Mouse (Mus musculus): ENCODE measurements around the gene Asb6. TPM values are rescaled to one million over a fixed set of nuclear protein-coding genes. Genes with fewer than 3 reads are reported as not detected.

Gene Asb6
- polyA plus RNA-seq, 1 experiment from 2014 or later = 20.1 TPM

DNA sequence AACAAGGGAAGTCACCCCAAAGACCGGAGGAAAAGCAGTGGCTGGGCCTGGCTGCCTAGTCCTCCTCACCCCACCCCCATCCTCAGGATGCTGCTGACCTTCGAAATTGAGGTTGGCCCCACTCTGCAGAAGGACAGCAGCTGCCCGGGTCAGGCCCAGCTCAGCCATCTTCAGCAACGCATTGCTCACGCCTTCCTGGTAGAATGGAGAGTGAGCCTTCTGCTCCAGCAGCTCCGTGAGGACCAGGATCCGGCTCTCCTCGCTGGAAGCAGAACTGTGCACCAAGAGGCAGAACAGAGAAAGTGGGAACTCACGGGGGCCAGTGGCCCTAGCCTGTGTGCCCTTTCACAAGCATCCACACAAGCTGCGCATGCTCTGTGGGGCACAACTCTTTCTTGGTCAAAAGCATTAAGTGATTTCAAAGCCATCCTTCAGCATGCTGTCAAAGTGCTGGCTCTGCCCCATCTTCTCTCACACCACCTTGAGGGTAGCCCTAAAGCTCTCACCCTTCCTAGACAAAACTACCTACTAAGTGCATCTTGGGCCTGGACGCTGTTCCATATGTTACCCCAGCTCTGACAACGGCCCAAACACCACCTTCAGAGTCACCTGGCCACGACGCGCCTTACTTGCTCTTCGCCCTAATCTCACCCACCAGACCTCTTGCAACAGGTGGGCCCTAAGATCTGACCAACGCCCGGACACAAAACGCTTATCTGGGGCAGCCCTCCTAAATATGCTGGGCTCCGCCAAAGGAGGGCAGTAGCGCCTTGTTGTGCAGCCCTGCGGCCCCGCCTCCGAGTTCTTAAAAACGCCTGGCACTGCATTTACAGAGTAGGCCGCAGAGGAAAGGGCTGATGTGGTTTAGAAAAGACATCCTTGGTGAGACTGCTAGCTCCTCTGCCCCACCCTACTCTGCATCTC is 3.0 kb downstream of the Asb6 start:
- Histone ChIP-seq H3K27ac (ENCODE audit: low read length) (peak overlapping the region; percentile 48), H3K9ac (ENCODE audit: low read length) (peak overlapping the region; percentile 88), H3K4me2 (ENCODE audit: low read depth, low read length) (peak overlapping the region; percentile 86), H3K9me3 (replicated peaks; ENCODE audit: control insufficient read depth, low read length) (no peaks in the 10 kb centered on the region), H3K4me3 (ENCODE audit: low read length) (peak overlapping the region; percentile 88), H3K36me3 (ENCODE audit: control insufficient read depth, insufficient read depth) (peaks cover 36% of the 10 kb centered on the region), H3K27me3 (ENCODE audit: control insufficient read depth, insufficient read depth, low read length) (no peaks in the 10 kb centered on the region), H3K4me1 (ENCODE audit: control insufficient read depth, insufficient read depth, low read length) (peaks cover 17% of the 10 kb centered on the region)
- 30% methylated on average over 26 of the region's 26 CpGs for WGBS
- no peak for ATAC-seq (replicated peaks; ENCODE audit: extremely low read depth, insufficient read depth, low FRiP score)

DNA sequence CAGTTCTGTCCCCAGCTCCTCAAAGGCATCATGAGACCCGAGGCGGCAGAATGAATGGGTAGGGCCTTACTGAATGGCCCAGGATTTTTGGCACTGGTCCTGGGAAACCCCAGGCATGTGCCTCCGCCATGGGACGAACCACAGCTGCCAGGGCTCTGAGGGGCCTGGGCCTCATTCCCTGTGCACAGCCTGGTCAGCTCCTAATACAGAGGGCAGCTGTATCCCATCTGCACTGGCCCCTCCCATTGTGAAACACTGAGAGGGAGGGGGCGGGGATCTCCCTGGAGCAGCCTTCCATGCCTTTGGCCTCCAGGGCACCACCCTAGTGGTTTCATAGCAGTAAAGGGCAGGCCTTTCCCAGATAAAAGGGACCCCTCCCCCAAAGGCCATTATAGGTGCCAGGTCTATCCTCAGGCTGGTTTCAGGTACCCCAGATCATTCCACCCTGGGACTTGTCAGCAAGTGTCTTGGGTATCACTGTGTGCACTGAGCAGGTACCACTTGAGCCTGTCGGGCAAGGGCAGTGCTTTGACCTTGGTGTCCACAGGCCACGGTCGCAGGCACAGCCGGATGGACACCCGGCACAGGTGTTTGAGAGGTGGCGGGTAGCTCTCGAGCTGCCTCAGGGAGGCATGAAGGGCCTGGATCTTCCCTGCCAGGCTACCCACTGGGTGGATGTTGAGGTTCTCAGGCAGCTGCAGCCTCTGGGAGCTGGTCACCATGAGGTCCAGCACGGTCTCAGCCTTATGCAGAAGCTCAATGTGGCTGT is 6.6 kb downstream of the Asb6 start:
- ATAC-seq (replicated peaks; ENCODE audit: extremely low read depth, insufficient read depth, low FRiP score) = 0 out of 2 replicates have a peak, but pooled peaks have one; percentile 26
- Histone ChIP-seq H3K27me3 (ENCODE audit: control insufficient read depth, insufficient read depth, low read length) (no peaks in the 10 kb centered on the region), H3K4me3 (ENCODE audit: low read length) (no peak overlapping the region), H3K4me2 (ENCODE audit: low read depth, low read length) (no peak overlapping the region), H3K27ac (ENCODE audit: low read length) (peak overlapping the region; percentile 10; the same call in 1 of the 2 replicates), H3K36me3 (ENCODE audit: control insufficient read depth, insufficient read depth) (peaks cover 47% of the 10 kb centered on the region), H3K9ac (ENCODE audit: low read length) (0 out of 2 replicates have a peak overlapping the region, but pooled peaks have one; percentile 20), H3K9me3 (replicated peaks; ENCODE audit: control insufficient read depth, low read length) (peaks cover 6% of the 10 kb centered on the region), H3K4me1 (ENCODE audit: control insufficient read depth, insufficient read depth, low read length) (peaks cover 17% of the 10 kb centered on the region)
- WGBS = 52% methylated on average over 13 of the region's 13 CpGs

DNA sequence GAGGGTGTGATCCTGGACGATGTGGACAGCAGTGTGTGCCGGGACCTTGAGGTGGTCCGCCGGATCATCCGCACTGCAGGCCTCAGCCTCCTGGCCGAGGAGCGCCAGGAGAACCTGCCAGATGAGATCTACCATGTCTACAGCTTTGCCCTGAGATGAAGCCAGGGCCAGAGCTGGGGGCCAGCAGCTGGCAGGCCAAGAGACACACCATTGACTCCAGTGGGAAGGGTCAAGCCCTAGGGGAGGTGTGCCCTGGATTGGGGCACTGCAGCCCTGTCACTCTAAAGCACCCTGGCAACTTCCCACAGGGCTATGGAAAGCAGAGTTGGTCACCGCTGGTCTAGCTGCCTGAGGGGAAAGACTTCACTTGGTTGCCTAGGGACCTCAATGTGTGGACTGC is 7.7 kb downstream of the Asb6 start:
- peaks cover 17% of the 10 kb centered on the region for H3K4me1 ChIP-seq (ENCODE audit: control insufficient read depth, insufficient read depth, low read length)
- no peak overlapping the region for H3K4me3 ChIP-seq (ENCODE audit: low read length)
- WGBS = 88% methylated on average over 8 of the region's 8 CpGs
- peaks cover 47% of the 10 kb centered on the region for H3K36me3 ChIP-seq (ENCODE audit: control insufficient read depth, insufficient read depth)
- H3K4me2 ChIP-seq (ENCODE audit: low read depth, low read length) = no peak overlapping the region
- H3K9ac ChIP-seq (ENCODE audit: low read length) = no peak overlapping the region
- H3K27ac ChIP-seq (ENCODE audit: low read length) = no peak overlapping the region
- ATAC-seq (replicated peaks; ENCODE audit: extremely low read depth, insufficient read depth, low FRiP score) = no peak
- H3K9me3 ChIP-seq (replicated peaks; ENCODE audit: control insufficient read depth, low read length) = peaks cover 6% of the 10 kb centered on the region
- H3K27me3 ChIP-seq (ENCODE audit: control insufficient read depth, insufficient read depth, low read length) = no peaks in the 10 kb centered on the region

DNA sequence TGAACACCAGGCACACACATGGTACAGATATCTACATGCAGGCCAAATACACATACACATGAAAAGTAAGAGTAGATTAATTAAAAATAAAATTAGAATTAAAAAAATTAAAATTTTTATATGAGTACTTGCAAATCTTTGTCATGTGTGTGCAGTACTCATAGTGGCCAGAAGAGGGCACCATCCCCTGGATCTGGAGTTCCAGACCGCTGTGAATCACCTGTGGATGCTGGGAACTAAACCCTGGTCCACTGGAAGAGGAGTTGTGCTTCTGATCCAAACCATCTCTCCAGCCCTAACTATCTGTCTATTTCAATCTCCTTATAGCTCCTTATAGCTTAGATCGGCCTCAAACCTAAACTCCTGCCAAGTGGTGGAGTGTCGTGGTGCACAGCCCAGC is 9.1 kb downstream of the Asb6 start:
- H3K27ac ChIP-seq (ENCODE audit: low read length) = no peak overlapping the region
- H3K4me2 ChIP-seq (ENCODE audit: low read depth, low read length) = no peak overlapping the region
- H3K9ac ChIP-seq (ENCODE audit: low read length) = no peak overlapping the region
- ATAC-seq (replicated peaks; ENCODE audit: extremely low read depth, insufficient read depth, low FRiP score) = no peak
- 92% methylated on average over 3 of the region's 3 CpGs for WGBS
- no peaks in the 10 kb centered on the region for H3K27me3 ChIP-seq (ENCODE audit: control insufficient read depth, insufficient read depth, low read length)
- H3K4me1 ChIP-seq (ENCODE audit: control insufficient read depth, insufficient read depth, low read length) = peaks cover 8% of the 10 kb centered on the region; the same call in 1 of the 2 replicates
- no peak overlapping the region for H3K4me3 ChIP-seq (ENCODE audit: low read length)
- peaks cover 6% of the 10 kb centered on the region for H3K9me3 ChIP-seq (replicated peaks; ENCODE audit: control insufficient read depth, low read length)
- H3K36me3 ChIP-seq (ENCODE audit: control insufficient read depth, insufficient read depth) = peaks cover 54% of the 10 kb centered on the region

DNA sequence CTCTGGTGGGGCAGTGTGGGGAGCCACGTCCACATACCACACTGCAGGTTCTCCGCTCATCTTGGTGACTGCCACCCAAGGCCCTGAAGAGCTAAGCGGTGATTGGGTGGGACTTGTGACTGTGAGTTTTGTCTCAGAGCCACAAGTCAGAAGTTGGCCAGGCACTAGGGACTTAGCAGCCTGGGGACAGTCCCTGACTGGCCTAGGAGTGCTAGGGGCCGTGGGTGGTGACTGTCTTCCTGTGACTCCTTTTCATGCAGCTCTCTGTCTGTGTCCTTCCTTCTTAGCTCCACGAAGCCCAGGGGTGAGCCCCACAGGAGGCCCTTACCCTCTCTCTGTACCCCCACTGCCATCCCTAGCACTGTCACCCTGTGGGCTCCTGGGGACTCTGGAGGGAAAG is 10.3 kb downstream of the Asb6 start:
- peaks cover 8% of the 10 kb centered on the region; the same call in 1 of the 2 replicates for H3K4me1 ChIP-seq (ENCODE audit: control insufficient read depth, insufficient read depth, low read length)
- no peak for ATAC-seq (replicated peaks; ENCODE audit: extremely low read depth, insufficient read depth, low FRiP score)
- H3K27me3 ChIP-seq (ENCODE audit: control insufficient read depth, insufficient read depth, low read length) = no peaks in the 10 kb centered on the region
- no peak overlapping the region for H3K4me2 ChIP-seq (ENCODE audit: low read depth, low read length)
- peaks cover 51% of the 10 kb centered on the region for H3K36me3 ChIP-seq (ENCODE audit: control insufficient read depth, insufficient read depth)
- WGBS = 85% methylated on average over 5 of the region's 5 CpGs
- 0 out of 2 replicates have a peak overlapping the region, but pooled peaks have one; percentile 12 for H3K27ac ChIP-seq (ENCODE audit: low read length)
- no peak overlapping the region for H3K4me3 ChIP-seq (ENCODE audit: low read length)
- 0 out of 2 replicates have a peak overlapping the region, but pooled peaks have one; percentile 9 for H3K9ac ChIP-seq (ENCODE audit: low read length)
- H3K9me3 ChIP-seq (replicated peaks; ENCODE audit: control insufficient read depth, low read length) = peaks cover 6% of the 10 kb centered on the region

DNA sequence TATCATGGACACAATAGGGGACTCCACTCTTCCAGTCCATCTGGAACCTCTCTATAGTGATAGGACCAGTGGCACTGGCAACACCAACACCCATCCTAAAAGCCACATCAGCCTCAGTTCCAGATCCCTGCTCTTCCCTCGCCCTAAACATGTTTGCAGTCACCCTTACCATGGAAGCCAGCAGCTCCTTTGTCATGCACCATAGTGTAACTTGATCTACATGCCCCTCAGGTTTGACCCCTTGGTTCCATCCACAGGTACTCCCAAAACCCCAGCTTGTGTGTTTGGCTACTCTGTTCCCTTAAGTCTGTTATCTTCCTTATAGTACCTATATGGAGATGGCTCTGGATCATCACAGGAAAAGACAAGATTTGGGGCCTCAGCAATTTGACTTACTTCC is 13.8 kb downstream of the Asb6 start:
- peaks cover 32% of the 10 kb centered on the region for H3K36me3 ChIP-seq (ENCODE audit: control insufficient read depth, insufficient read depth)

DNA sequence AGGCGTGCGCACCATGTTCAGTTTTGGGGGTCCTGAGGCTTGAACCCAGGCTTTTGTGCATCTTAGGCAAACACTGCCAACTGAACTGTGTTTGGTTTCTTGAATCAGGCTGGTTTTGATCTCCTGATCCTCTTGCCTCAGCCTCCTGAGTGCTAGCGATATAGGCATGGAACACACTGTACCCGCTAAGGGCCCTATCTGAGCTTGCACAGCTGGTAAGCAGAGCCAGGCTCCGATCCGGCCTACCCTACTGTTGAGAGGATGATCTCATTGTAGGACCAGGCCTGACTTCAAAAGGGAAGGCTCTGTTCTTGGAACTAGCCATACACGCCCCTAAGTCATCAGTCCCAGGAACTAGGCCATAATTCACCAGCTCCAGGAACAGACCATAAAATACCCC is 19.6 kb downstream of the Asb6 start:
- H3K27me3 ChIP-seq (ENCODE audit: control insufficient read depth, insufficient read depth, low read length) = no peaks in the 10 kb centered on the region
- no peaks in the 10 kb centered on the region for H3K9me3 ChIP-seq (replicated peaks; ENCODE audit: control insufficient read depth, low read length)
- WGBS = 78% methylated on average over 7 of the region's 7 CpGs
- no peak overlapping the region for H3K9ac ChIP-seq (ENCODE audit: low read length)
- no peak overlapping the region for H3K27ac ChIP-seq (ENCODE audit: low read length)
- no peak for ATAC-seq (replicated peaks; ENCODE audit: extremely low read depth, insufficient read depth, low FRiP score)
- H3K4me3 ChIP-seq (ENCODE audit: low read length) = no peak overlapping the region
- peaks cover 10% of the 10 kb centered on the region for H3K36me3 ChIP-seq (ENCODE audit: control insufficient read depth, insufficient read depth)
- H3K4me1 ChIP-seq (ENCODE audit: control insufficient read depth, insufficient read depth, low read length) = peaks cover 17% of the 10 kb centered on the region
- H3K4me2 ChIP-seq (ENCODE audit: low read depth, low read length) = no peak overlapping the region

More for the DNA sequence above, 13.8 kb downstream of the Asb6 start:
- 91% methylated on average over 1 of the region's 1 CpGs for WGBS
- Histone ChIP-seq H3K27me3 (ENCODE audit: control insufficient read depth, insufficient read depth, low read length) (no peaks in the 10 kb centered on the region), H3K9me3 (replicated peaks; ENCODE audit: control insufficient read depth, low read length) (peaks cover 6% of the 10 kb centered on the region), H3K9ac (ENCODE audit: low read length) (no peak overlapping the region), H3K27ac (ENCODE audit: low read length) (no peak overlapping the region), H3K4me1 (ENCODE audit: control insufficient read depth, insufficient read depth, low read length) (no peaks in the 10 kb centered on the region; the same call in 1 of the 2 replicates), H3K4me2 (ENCODE audit: low read depth, low read length) (no peak overlapping the region), H3K4me3 (ENCODE audit: low read length) (no peak overlapping the region)
- no peak for ATAC-seq (replicated peaks; ENCODE audit: extremely low read depth, insufficient read depth, low FRiP score)

DNA sequence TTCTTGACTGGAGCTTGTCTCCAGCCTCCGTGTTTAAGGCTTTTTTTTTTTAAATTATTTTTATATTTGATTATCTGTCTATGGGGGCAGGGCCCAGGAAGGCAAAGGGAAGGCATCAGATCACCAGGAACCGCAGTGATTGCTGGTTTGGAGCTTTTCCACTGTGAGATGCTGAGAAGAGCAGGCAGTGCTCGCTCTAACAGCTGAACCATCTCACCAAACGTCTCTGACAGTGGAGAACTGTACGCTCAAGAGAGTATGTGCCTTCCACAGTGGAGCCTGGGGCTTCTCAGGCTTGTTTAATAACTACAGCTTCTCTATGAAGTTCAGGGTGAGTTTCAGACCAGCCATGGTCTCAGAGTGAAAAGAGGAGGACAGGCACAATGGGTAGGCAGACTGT is 20.6 kb downstream of the Asb6 start:
- no peak overlapping the region for H3K4me3 ChIP-seq (ENCODE audit: low read length)
- no peak for ATAC-seq (replicated peaks; ENCODE audit: extremely low read depth, insufficient read depth, low FRiP score)
- 66% methylated on average over 5 of the region's 5 CpGs for WGBS
- H3K9me3 ChIP-seq (replicated peaks; ENCODE audit: control insufficient read depth, low read length) = no peaks in the 10 kb centered on the region
- H3K9ac ChIP-seq (ENCODE audit: low read length) = 0 out of 2 replicates have a peak overlapping the region, but pooled peaks have one; percentile 1
- H3K36me3 ChIP-seq (ENCODE audit: control insufficient read depth, insufficient read depth) = peaks cover 6% of the 10 kb centered on the region; the same call in 1 of the 2 replicates
- H3K4me2 ChIP-seq (ENCODE audit: low read depth, low read length) = peak overlapping the region; percentile 38
- no peak overlapping the region for H3K27ac ChIP-seq (ENCODE audit: low read length)
- no peaks in the 10 kb centered on the region for H3K27me3 ChIP-seq (ENCODE audit: control insufficient read depth, insufficient read depth, low read length)
- H3K4me1 ChIP-seq (ENCODE audit: control insufficient read depth, insufficient read depth, low read length) = peaks cover 17% of the 10 kb centered on the region
